Mouse (Mus musculus) testis, postnatal 14 days (tissue): ENCODE results near the gene Nsdhl.

Experiments
- DNase-seq: peaks from one replicate; pipeline ENCODE4 v3.0.0; 2021; ENCODE audit warnings: low spot score

Nsdhl gene

GRCm38 (mm10) chrX:72917884-72918681, at the start of gene Nsdhl, which contains the start of gene Cetn2:
Gene Nsdhl (plus strand): TSS chrX:72918557.
Gene Cetn2 (minus strand): TSS chrX:72918411.
- peak; percentile 90 for DNase-seq

GRCm38 (mm10) chrX:72895388-72896054, 22.8 kb upstream of the Nsdhl start:
- no peak for DNase-seq

- no peak for DNase-seq
Observed at GRCm38 (mm10) chrX:72896055-72896437, 22.3 kb upstream of the Nsdhl start.

- DNase-seq: no peak
Observed at GRCm38 (mm10) chrX:72902530-72902929, 15.8 kb upstream of the Nsdhl start.

- DNase-seq: no peak
Observed at GRCm38 (mm10) chrX:72907619-72908403, 10.5 kb upstream of the Nsdhl start.

GRCm38 (mm10) chrX:72908404-72908741, 10.0 kb upstream of the Nsdhl start:
- DNase-seq: no peak

GRCm38 (mm10) chrX:72911611-72912010, 6.7 kb upstream of the Nsdhl start:
- no peak for DNase-seq

GRCm38 (mm10) chrX:72918682-72919059, 314 bp downstream of the Nsdhl start:
- DNase-seq: no peak

GRCm38 (mm10) chrX:72921391-72921790, 3.0 kb downstream of the Nsdhl start:
- no peak for DNase-seq

GRCm38 (mm10) chrX:72953464-72953863, 35.1 kb downstream of the Nsdhl start:
- no peak for DNase-seq

- DNase-seq: no peak
Observed at GRCm38 (mm10) chrX:72956486-72956885, 38.1 kb downstream of the Nsdhl start.

GRCm38 (mm10) chrX:72960431-72960830, 42.1 kb downstream of the Nsdhl start:
- DNase-seq: no peak

GRCm38 (mm10) chrX:72961511-72961910, 43.2 kb downstream of the Nsdhl start:
- DNase-seq: no peak

GRCm38 (mm10) chrX:72962743-72963142, 44.4 kb downstream of the Nsdhl start:
- DNase-seq: no peak

GRCm38 (mm10) chrX:72982831-72983230, 64.5 kb downstream of the Nsdhl start:
- no peak for DNase-seq

GRCm38 (mm10) chrX:72985607-72986006, 67.2 kb downstream of the Nsdhl start:
- DNase-seq: no peak

- peak; percentile 63 for DNase-seq
Observed at GRCm38 (mm10) chrX:72986841-72987519, 68.6 kb downstream of the Nsdhl start, which contains the start of gene Zfp185. Gene Zfp185 (plus strand): TSS chrX:72987339.

- no peak for DNase-seq
Observed at GRCm38 (mm10) chrX:72987520-72987905, 69.2 kb downstream of the Nsdhl start.

GRCm38 (mm10) chrX:72988431-72988830, 70.1 kb downstream of the Nsdhl start:
- no peak for DNase-seq

GRCm38 (mm10) chrX:72990581-72990980, 72.2 kb downstream of the Nsdhl start:
- no peak for DNase-seq

- DNase-seq: no peak
Observed at GRCm38 (mm10) chrX:72992291-72992919, 74.0 kb downstream of the Nsdhl start.

GRCm38 (mm10) chrX:72995542-72995941, 77.2 kb downstream of the Nsdhl start:
- no peak for DNase-seq
